Mouse (Mus musculus): ENCODE data around the gene Trap1. TPM values are rescaled to one million over a fixed set of nuclear protein-coding genes. Genes with fewer than 3 reads are reported as not detected.

Gene Trap1
- polyA plus RNA-seq, 1 experiment from 2014 or later: 62.8 TPM

GRCm38 (mm10) chr16:4014040-4014668 is 63.5 kb downstream of the Trap1 start:
- WGBS: 85% methylated on average over 5 of the region's 5 CpGs
- Histone ChIP-seq H3K27me3 (no peaks in the 10 kb centered on the region), H3K27ac (replicated peaks) (no peak overlapping the region), H3K36me3 (no peaks in the 10 kb centered on the region), H3K4me3 (no peak overlapping the region), H3K4me2 (replicated peaks) (no peak overlapping the region), H3K9ac (replicated peaks) (no peak overlapping the region), H3K9me3 (no peaks in the 10 kb centered on the region), H3K4me1 (no peaks in the 10 kb centered on the region)
- ATAC-seq (ENCODE audit: low FRiP score, low read depth): no peak

- no peaks in the 10 kb centered on the region for H3K9me3 ChIP-seq
- no peak overlapping the region for H3K27ac ChIP-seq (replicated peaks)
- H3K9ac ChIP-seq (replicated peaks): no peak overlapping the region
- WGBS: 75% methylated on average over 4 of the region's 4 CpGs
- no peak overlapping the region for H3K4me3 ChIP-seq
- H3K36me3 ChIP-seq: no peaks in the 10 kb centered on the region
- no peaks in the 10 kb centered on the region for H3K4me1 ChIP-seq
- H3K27me3 ChIP-seq: no peaks in the 10 kb centered on the region
- no peak overlapping the region for H3K4me2 ChIP-seq (replicated peaks)
- ATAC-seq (ENCODE audit: low FRiP score, low read depth): no peak
Observed at GRCm38 (mm10) chr16:4012882-4013570, 64.6 kb downstream of the Trap1 start.

DNA sequence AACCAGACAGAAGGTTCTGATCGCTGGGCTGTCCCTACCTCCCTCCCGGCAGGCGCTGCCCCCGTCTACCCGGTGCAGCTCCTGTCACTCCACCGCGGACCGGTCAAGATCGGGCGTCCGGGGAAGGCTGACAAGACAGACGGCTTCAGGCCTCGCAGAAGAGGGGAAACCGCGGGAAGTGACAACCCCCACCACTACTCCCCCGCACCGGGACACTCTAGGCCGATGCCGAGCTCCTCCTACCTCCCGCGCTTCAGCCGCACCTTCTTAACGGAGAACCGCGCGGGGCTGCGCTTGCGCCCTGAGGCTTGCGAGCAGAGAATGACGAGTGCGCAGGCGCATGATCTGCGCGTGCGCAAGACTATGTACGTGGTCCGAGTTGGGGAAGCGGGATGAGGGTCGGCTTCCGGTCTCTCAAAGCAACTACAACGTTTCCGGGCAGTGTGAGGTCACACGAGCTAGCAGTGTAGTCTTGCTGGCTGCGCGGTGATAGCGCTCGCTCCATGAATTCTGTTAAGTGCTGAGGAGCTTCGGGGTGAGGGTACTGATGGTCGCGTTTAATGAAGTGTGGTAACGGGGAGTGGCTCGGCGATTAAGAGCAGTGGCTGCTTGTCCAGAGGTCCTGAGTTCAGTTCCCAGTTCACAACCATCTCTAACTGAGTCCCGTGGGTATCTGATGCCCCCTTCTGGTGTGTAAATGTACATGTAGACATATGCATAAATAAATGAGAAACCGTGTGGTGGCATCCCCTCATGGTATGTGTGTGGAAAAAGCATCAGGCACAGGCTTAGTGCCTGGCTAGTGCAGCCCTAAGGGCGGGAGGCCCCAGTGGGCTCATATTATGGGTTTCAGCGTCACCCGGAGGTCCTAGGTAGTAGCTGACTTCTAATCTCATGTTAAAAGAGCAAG is 73.9 kb downstream of the Trap1 start, which contains the start of gene Slx4:
Slx4 (minus strand) TSS at position 282 of the 910 bp plus-strand sequence.
- H3K36me3 ChIP-seq: peaks cover 28% of the 10 kb centered on the region
- H3K9ac ChIP-seq (replicated peaks): peak within 1 kb of the TSS; percentile 76
- peak within 1 kb of the TSS; percentile 63 for H3K4me3 ChIP-seq
- peak within 1 kb of the TSS; percentile 73 for H3K4me2 ChIP-seq (replicated peaks)
- no peaks in the 10 kb centered on the region; the same call in 1 of the 2 replicates for H3K27me3 ChIP-seq
- ATAC-seq (ENCODE audit: low FRiP score, low read depth): peak; percentile 98
- peaks cover 14% of the 10 kb centered on the region for H3K4me1 ChIP-seq
- no peaks in the 10 kb centered on the region for H3K9me3 ChIP-seq
- H3K27ac ChIP-seq (replicated peaks): peak within 1 kb of the TSS; percentile 83
- under 1% methylated on average over 58 of the region's 58 CpGs for WGBS

Small RNA genes within 50 kb of the gene (microRNA-seq; reads per million reads assigned to microRNA genes)
- not detected for gene Gm23413

Other genes with a start within 250 kb of the Trap1 start
- gene Olfr15, start 246.9 kb downstream of the Trap1 start, polyA plus RNA-seq (2016; fragmentation: Nextera tagmentation; extraction: Ambion mirVana): not detected in 2 replicates
- gene Zfp174, start 230.6 kb downstream of the Trap1 start, polyA plus RNA-seq (2016; fragmentation: Nextera tagmentation; extraction: Ambion mirVana): 1.6 and 2.1 TPM in 2 replicates
- gene Naa60, start 205.5 kb downstream of the Trap1 start, polyA plus RNA-seq (2016; fragmentation: Nextera tagmentation; extraction: Ambion mirVana): 66.0 and 70.2 TPM in 2 replicates
- 12.7 and 13.5 TPM in 2 replicates for gene Zfp597, start 193.3 kb downstream of the Trap1 start, polyA plus RNA-seq (2016; fragmentation: Nextera tagmentation; extraction: Ambion mirVana)
- gene Gm20695, start 193.2 kb downstream of the Trap1 start, polyA plus RNA-seq (2016; fragmentation: Nextera tagmentation; extraction: Ambion mirVana): 2.6 and 3.3 TPM in 2 replicates
- gene 1700037C18Rik, start 169.1 kb downstream of the Trap1 start, polyA plus RNA-seq (2016; fragmentation: Nextera tagmentation; extraction: Ambion mirVana): 5.7 and 7.5 TPM in 2 replicates
- 24.9 and 25.8 TPM in 2 replicates for gene Cluap1, start 169.0 kb downstream of the Trap1 start, polyA plus RNA-seq (2016; fragmentation: Nextera tagmentation; extraction: Ambion mirVana)
- gene Nlrc3, start 101.2 kb downstream of the Trap1 start, polyA plus RNA-seq (2016; fragmentation: Nextera tagmentation; extraction: Ambion mirVana): 0.99 and 1.2 TPM in 2 replicates
- 29.9 and 30.3 TPM in 2 replicates for gene Slx4, start 74.1 kb downstream of the Trap1 start, polyA plus RNA-seq (2016; fragmentation: Nextera tagmentation; extraction: Ambion mirVana)
- gene Dnase1, start 40.9 kb downstream of the Trap1 start, polyA plus RNA-seq (2016; fragmentation: Nextera tagmentation; extraction: Ambion mirVana): 6.2 and 7.8 TPM in 2 replicates
- 39.9 and 41.3 TPM in 2 replicates for gene Crebbp, start 136.2 kb upstream of the Trap1 start, polyA plus RNA-seq (2016; fragmentation: Nextera tagmentation; extraction: Ambion mirVana)

All from midbrain, embryonic 12.5 days (tissue).